Mouse (Mus musculus): ENCODE measurements around the gene Vmac. TPM values are rescaled to one million over a fixed set of nuclear protein-coding genes. Genes with fewer than 3 reads are reported as not detected.

Vmac gene
- polyA plus RNA-seq, 1 experiment from 2014 or later: 17.7 TPM

- Histone ChIP-seq H3K4me3 (ENCODE audit: control insufficient read depth in 1 of 2, insufficient read depth in 1 of 2, low read depth in 1 of 2, low read length in 2 of 2) (peak overlapping the region; percentile 44 to 55), H3K4me2 (ENCODE audit: low read length) (peak overlapping the region; percentile 81), H3K27ac (replicated peaks in 1 of 2; ENCODE audit: control insufficient read depth in 1 of 2, insufficient read depth in 1 of 2, low read depth in 2 of 2, low read length in 2 of 2) (peak overlapping the region; percentile 87 to 90), H3K27me3 (ENCODE audit: control insufficient read depth, insufficient read depth, low read length) (peaks cover 15% of the 10 kb centered on the region), H3K36me3 (ENCODE audit: control insufficient read depth, insufficient read depth, low read length) (peaks cover 7% of the 10 kb centered on the region), H3K9ac (ENCODE audit: low read length) (peak overlapping the region; percentile 67), H3K9me3 (ENCODE audit: control insufficient read depth, low read length) (no peaks in the 10 kb centered on the region), H3K4me1 (ENCODE audit: control insufficient read depth in 2 of 2, insufficient read depth in 2 of 2, low read length in 2 of 2) (peaks cover 20 to 35% of the 10 kb centered on the region in 2 experiments)
- WGBS: under 1% methylated on average over 20 of the region's 28 CpGs
- peak; percentile 37 for ATAC-seq (ENCODE audit: insufficient number of reproducible peaks, insufficient read depth, low FRiP score, low read depth)
Observed at GRCm38 (mm10) chr17:56761991-56762410, 44.2 kb upstream of the Vmac start.

- Histone ChIP-seq H3K4me3 (ENCODE audit: control insufficient read depth in 1 of 2, insufficient read depth in 1 of 2, low read depth in 1 of 2, low read length in 2 of 2) (no peak overlapping the region), H3K4me2 (ENCODE audit: low read length) (no peak overlapping the region), H3K9ac (ENCODE audit: low read length) (peak overlapping the region; percentile 67; the same call in 1 of the 2 replicates), H3K36me3 (ENCODE audit: control insufficient read depth, insufficient read depth, low read length) (no peaks in the 10 kb centered on the region), H3K9me3 (ENCODE audit: control insufficient read depth, low read length) (no peaks in the 10 kb centered on the region), H3K4me1 (ENCODE audit: control insufficient read depth in 2 of 2, insufficient read depth in 2 of 2, low read length in 2 of 2) (peaks cover 20 to 36% of the 10 kb centered on the region in 2 experiments), H3K27ac (replicated peaks in 1 of 2; ENCODE audit: control insufficient read depth in 1 of 2, insufficient read depth in 1 of 2, low read depth in 2 of 2, low read length in 2 of 2) (no peak overlapping the region), H3K27me3 (ENCODE audit: control insufficient read depth, insufficient read depth, low read length) (peaks cover 24% of the 10 kb centered on the region)
- ATAC-seq (ENCODE audit: insufficient number of reproducible peaks, insufficient read depth, low FRiP score, low read depth): no peak
- 56% methylated on average over 3 of the region's 3 CpGs for WGBS
Observed at GRCm38 (mm10) chr17:56761077-56761476, 43.3 kb upstream of the Vmac start.

GRCm38 (mm10) chr17:56759261-56759660 lies 41.4 kb upstream of the Vmac start:
- Histone ChIP-seq H3K4me1 (ENCODE audit: control insufficient read depth in 2 of 2, insufficient read depth in 2 of 2, low read length in 2 of 2) (peaks cover 15 to 30% of the 10 kb centered on the region in 2 experiments), H3K4me2 (ENCODE audit: low read length) (no peak overlapping the region), H3K9ac (ENCODE audit: low read length) (no peak overlapping the region), H3K36me3 (ENCODE audit: control insufficient read depth, insufficient read depth, low read length) (no peaks in the 10 kb centered on the region), H3K27me3 (ENCODE audit: control insufficient read depth, insufficient read depth, low read length) (peaks cover 42% of the 10 kb centered on the region), H3K4me3 (ENCODE audit: control insufficient read depth in 1 of 2, insufficient read depth in 1 of 2, low read depth in 1 of 2, low read length in 2 of 2) (no peak overlapping the region), H3K9me3 (ENCODE audit: control insufficient read depth, low read length) (no peaks in the 10 kb centered on the region), H3K27ac (replicated peaks in 1 of 2; ENCODE audit: control insufficient read depth in 1 of 2, insufficient read depth in 1 of 2, low read depth in 2 of 2, low read length in 2 of 2) (no peak overlapping the region)
- ATAC-seq (ENCODE audit: insufficient number of reproducible peaks, insufficient read depth, low FRiP score, low read depth): no peak
- 52% methylated on average over 7 of the region's 7 CpGs for WGBS

GRCm38 (mm10) chr17:56758132-56758531 lies 40.3 kb upstream of the Vmac start:
- Histone ChIP-seq H3K4me3 (ENCODE audit: control insufficient read depth in 1 of 2, insufficient read depth in 1 of 2, low read depth in 1 of 2, low read length in 2 of 2) (no peak overlapping the region), H3K9me3 (ENCODE audit: control insufficient read depth, low read length) (no peaks in the 10 kb centered on the region), H3K36me3 (ENCODE audit: control insufficient read depth, insufficient read depth, low read length) (no peaks in the 10 kb centered on the region), H3K27me3 (ENCODE audit: control insufficient read depth, insufficient read depth, low read length) (peaks cover 53% of the 10 kb centered on the region), H3K9ac (ENCODE audit: low read length) (no peak overlapping the region), H3K27ac (replicated peaks in 1 of 2; ENCODE audit: control insufficient read depth in 1 of 2, insufficient read depth in 1 of 2, low read depth in 2 of 2, low read length in 2 of 2) (no peak overlapping the region), H3K4me2 (ENCODE audit: low read length) (peak overlapping the region; percentile 92), H3K4me1 (ENCODE audit: control insufficient read depth in 2 of 2, insufficient read depth in 2 of 2, low read length in 2 of 2) (peaks cover 12 to 25% of the 10 kb centered on the region in 2 experiments; a peak in 3 of 4 replicates)
- ATAC-seq (ENCODE audit: insufficient number of reproducible peaks, insufficient read depth, low FRiP score, low read depth): 0 out of 2 replicates have a peak, but pooled peaks have one; percentile 7
- WGBS: 6% methylated on average over 12 of the region's 12 CpGs

- WGBS: 2% methylated on average over 43 of the region's 48 CpGs
- H3K27ac ChIP-seq (replicated peaks in 1 of 2; ENCODE audit: control insufficient read depth in 1 of 2, insufficient read depth in 1 of 2, low read depth in 2 of 2, low read length in 2 of 2): no peak within 1 kb of the TSS
- H3K4me1 ChIP-seq (ENCODE audit: control insufficient read depth in 2 of 2, insufficient read depth in 2 of 2, low read length in 2 of 2): peaks cover 6 to 19% of the 10 kb centered on the region in 2 experiments; a peak in 3 of 4 replicates
- H3K36me3 ChIP-seq (ENCODE audit: control insufficient read depth, insufficient read depth, low read length): no peaks in the 10 kb centered on the region
- peak within 1 kb of the TSS; percentile 45 to 50 for H3K4me3 ChIP-seq (ENCODE audit: control insufficient read depth in 1 of 2, insufficient read depth in 1 of 2, low read depth in 1 of 2, low read length in 2 of 2)
- H3K27me3 ChIP-seq (ENCODE audit: control insufficient read depth, insufficient read depth, low read length): peaks cover 59% of the 10 kb centered on the region
- H3K4me2 ChIP-seq (ENCODE audit: low read length): peak within 1 kb of the TSS; percentile 92
- peak; percentile 52 for ATAC-seq (ENCODE audit: insufficient number of reproducible peaks, insufficient read depth, low FRiP score, low read depth)
- H3K9me3 ChIP-seq (ENCODE audit: control insufficient read depth, low read length): no peaks in the 10 kb centered on the region
- H3K9ac ChIP-seq (ENCODE audit: low read length): peak within 1 kb of the TSS; percentile 70
Observed at GRCm38 (mm10) chr17:56757416-56758123, 39.7 kb upstream of the Vmac start, which contains the start of gene Nrtn. Nrtn (minus strand) TSS chr17:56757530.

- peak overlapping the region; percentile 92 for H3K4me2 ChIP-seq (ENCODE audit: low read length)
- H3K27me3 ChIP-seq (ENCODE audit: control insufficient read depth, insufficient read depth, low read length): peaks cover 66% of the 10 kb centered on the region
- H3K9ac ChIP-seq (ENCODE audit: low read length): peak overlapping the region; percentile 70
- peak overlapping the region; percentile 45 to 50 for H3K4me3 ChIP-seq (ENCODE audit: control insufficient read depth in 1 of 2, insufficient read depth in 1 of 2, low read depth in 1 of 2, low read length in 2 of 2)
- peaks cover 5 to 14% of the 10 kb centered on the region in 2 experiments; a peak in 3 of 4 replicates for H3K4me1 ChIP-seq (ENCODE audit: control insufficient read depth in 2 of 2, insufficient read depth in 2 of 2, low read length in 2 of 2)
- H3K36me3 ChIP-seq (ENCODE audit: control insufficient read depth, insufficient read depth, low read length): no peaks in the 10 kb centered on the region
- H3K9me3 ChIP-seq (ENCODE audit: control insufficient read depth, low read length): no peaks in the 10 kb centered on the region
- 1% methylated on average over 51 of the region's 51 CpGs for WGBS
- H3K27ac ChIP-seq (replicated peaks in 1 of 2; ENCODE audit: control insufficient read depth in 1 of 2, insufficient read depth in 1 of 2, low read depth in 2 of 2, low read length in 2 of 2): no peak overlapping the region
- 0 out of 2 replicates have a peak, but pooled peaks have one; percentile 3 for ATAC-seq (ENCODE audit: insufficient number of reproducible peaks, insufficient read depth, low FRiP score, low read depth)
Observed at GRCm38 (mm10) chr17:56756703-56757399, 39.0 kb upstream of the Vmac start.

- H3K9me3 ChIP-seq (ENCODE audit: control insufficient read depth, low read length): 0 out of 2 replicates have a peak, but pooled peaks cover 2% of the 10 kb centered on the region
- no peak for ATAC-seq (ENCODE audit: insufficient number of reproducible peaks, insufficient read depth, low FRiP score, low read depth)
- H3K4me2 ChIP-seq (ENCODE audit: low read length): 0 out of 2 replicates have a peak overlapping the region, but pooled peaks have one; percentile 4
- WGBS: 12% methylated on average over 36 of the region's 36 CpGs
- H3K4me1 ChIP-seq (ENCODE audit: control insufficient read depth in 2 of 2, insufficient read depth in 2 of 2, low read length in 2 of 2): peaks cover 3 to 10% of the 10 kb centered on the region in 2 experiments; a peak in 3 of 4 replicates
- peak overlapping the region in 1 of 2 experiments; percentile 4; a peak in 1 of 4 replicates for H3K4me3 ChIP-seq (ENCODE audit: control insufficient read depth in 1 of 2, insufficient read depth in 1 of 2, low read depth in 1 of 2, low read length in 2 of 2)
- H3K27me3 ChIP-seq (ENCODE audit: control insufficient read depth, insufficient read depth, low read length): peaks cover 78% of the 10 kb centered on the region
- H3K9ac ChIP-seq (ENCODE audit: low read length): no peak overlapping the region
- H3K36me3 ChIP-seq (ENCODE audit: control insufficient read depth, insufficient read depth, low read length): no peaks in the 10 kb centered on the region
- H3K27ac ChIP-seq (replicated peaks in 1 of 2; ENCODE audit: control insufficient read depth in 1 of 2, insufficient read depth in 1 of 2, low read depth in 2 of 2, low read length in 2 of 2): no peak overlapping the region
Observed at GRCm38 (mm10) chr17:56754271-56755185, 36.7 kb upstream of the Vmac start.
